Mouse (Mus musculus) CH12.LX (cell line): ENCODE data around the gene Gm20388. TPM values are rescaled to one million over a fixed set of nuclear protein-coding genes. Genes with fewer than 3 reads are reported as not detected.

Source experiments
- DNase-seq: peaks from one replicate; pipeline ENCODE4 v3.0.0-alpha.2; 2013; ENCODE audit errors: extremely low read depth
- H3K27ac ChIP-seq: 2 replicates; pipeline ENCODE4 v1.5.1; 2012; ENCODE audit warnings: low read depth, mild to moderate bottlenecking, control low read depth, moderate library complexity; ENCODE audit not compliant: insufficient read depth
- H3K27me3 ChIP-seq: replicated peaks from 2 replicates; pipeline ENCODE3; 2012; ENCODE audit warnings: inconsistent platforms
- H3K36me3 ChIP-seq, 2 experiments: replicated peaks in 1 of 2; 2 replicates each; pipeline versions ENCODE3 to v1.6.1; 2012; ENCODE audit warnings: inconsistent platforms in 1 of 2, low read length in 1 of 2, mild to moderate bottlenecking in 1 of 2, mixed read lengths in 1 of 2, moderate library complexity in 1 of 2; ENCODE audit not compliant: control insufficient read depth in 1 of 2, insufficient read depth in 1 of 2
- H3K4me1 ChIP-seq, 2 experiments: 2 replicates each; pipeline ENCODE4 v1.6.1; 2012; ENCODE audit warnings: inconsistent platforms in 1 of 2, moderate library complexity in 1 of 2; ENCODE audit not compliant: insufficient read depth in 2 of 2, control insufficient read depth in 1 of 2
- H3K4me2 ChIP-seq: 2 replicates; pipeline ENCODE4 v1.6.1; 2012; ENCODE audit warnings: low read depth, mild to moderate bottlenecking, control low read depth; ENCODE audit not compliant: poor library complexity, insufficient read depth, severe bottlenecking
- H3K4me3 ChIP-seq, 3 experiments: fragments of 150-350 bp in 1 of 3; sonication (generic) in 1 of 3; replicated peaks in 1 of 3; 2 replicates each; pipeline versions ENCODE3 to v1.5.1; 2011 to 2012; ENCODE audit warnings: low read depth in 2 of 3, low read length in 2 of 3, mild to moderate bottlenecking in 2 of 3, moderate library complexity in 2 of 3, control low read depth in 1 of 3, improper control_type of control experiment in 1 of 3, inconsistent platforms in 1 of 3, mixed read lengths in 1 of 3; ENCODE audit not compliant: poor library complexity in 1 of 3
- H3K79me2 ChIP-seq: replicated peaks from 2 replicates; pipeline ENCODE4 v1.6.1; 2012; ENCODE audit warnings: mild to moderate bottlenecking, moderate library complexity; ENCODE audit not compliant: control insufficient read depth, poor library complexity, insufficient read depth, severe bottlenecking; ENCODE audit errors: extremely low read depth
- H3K9ac ChIP-seq: 2 replicates; pipeline ENCODE4 v1.6.1; 2012; ENCODE audit warnings: low read depth, mild to moderate bottlenecking, control low read depth, moderate library complexity; ENCODE audit not compliant: insufficient read depth
- H3K9me3 ChIP-seq: replicated peaks from 2 replicates; pipeline ENCODE3; 2012; ENCODE audit warnings: low read length, inconsistent platforms, mixed read lengths
- CHD2 ChIP-seq: IDR thresholded peaks from 2 replicates; pipeline ENCODE4 v1.6.1; 2011; ENCODE audit warnings: low read length, improper control_type of control experiment
- CTCF ChIP-seq, 2 experiments: IDR thresholded peaks in 1 of 2; conservative IDR thresholded peaks in 1 of 2; 2 replicates each; pipeline ENCODE4 v1.5.1; 2011 to 2012; ENCODE audit warnings: low read depth in 2 of 2, low read length in 2 of 2, improper control_type of control experiment in 1 of 2, inconsistent platforms in 1 of 2, mild to moderate bottlenecking in 1 of 2, moderate library complexity in 1 of 2
- ELF1 ChIP-seq: IDR thresholded peaks from 2 replicates; pipeline ENCODE4 v1.6.1; 2014; ENCODE audit warnings: low read depth, mild to moderate bottlenecking, inconsistent platforms, low read length, improper control_type of control experiment
- IRF4 ChIP-seq: IDR thresholded peaks from 2 replicates; pipeline ENCODE4 v1.6.1; 2014; ENCODE audit warnings: low read depth, mild to moderate bottlenecking, inconsistent platforms, low read length, improper control_type of control experiment
- KAT2A ChIP-seq: IDR thresholded peaks from 2 replicates; pipeline ENCODE4 v1.6.1; 2012; ENCODE audit warnings: low read length, improper control_type of control experiment, inconsistent platforms; ENCODE audit not compliant: insufficient replicate concordance
- MAX ChIP-seq: IDR thresholded peaks from 2 replicates; pipeline ENCODE4 v1.6.1; 2011; ENCODE audit warnings: low read length, improper control_type of control experiment
- MAZ ChIP-seq: IDR thresholded peaks from 2 replicates; pipeline ENCODE4 v1.6.1; 2012; ENCODE audit warnings: low read depth, mild to moderate bottlenecking, inconsistent platforms, low read length, improper control_type of control experiment, moderate library complexity
- MXI1 ChIP-seq: IDR thresholded peaks from 2 replicates; pipeline ENCODE4 v1.6.1; 2011; ENCODE audit warnings: mild to moderate bottlenecking, low read depth, low read length, improper control_type of control experiment
- NELFE ChIP-seq: IDR thresholded peaks from 2 replicates; pipeline ENCODE4 v1.6.1; 2011; ENCODE audit warnings: low read depth, low read length, improper control_type of control experiment
- NRF1 ChIP-seq: IDR thresholded peaks from 2 replicates; pipeline ENCODE4 v1.6.1; 2014; ENCODE audit warnings: low read depth, mild to moderate bottlenecking, inconsistent platforms, low read length, improper control_type of control experiment, moderate library complexity
- PAX5 ChIP-seq: IDR thresholded peaks from 2 replicates; pipeline ENCODE4 v1.6.1; 2012; ENCODE audit warnings: low read length, inconsistent platforms, mixed read lengths
- RAD21 ChIP-seq: IDR thresholded peaks from 2 replicates; pipeline ENCODE4 v1.6.1; 2011; ENCODE audit warnings: low read depth, mild to moderate bottlenecking, low read length, improper control_type of control experiment, moderate library complexity
- RCOR1 ChIP-seq: conservative IDR thresholded peaks from 2 replicates; pipeline ENCODE4 v1.6.1; 2012; ENCODE audit warnings: low read depth, mild to moderate bottlenecking, inconsistent platforms, low read length, improper control_type of control experiment
- TBP ChIP-seq: conservative IDR thresholded peaks from 2 replicates; pipeline ENCODE4 v1.6.1; 2011; ENCODE audit warnings: low read depth, low read length, improper control_type of control experiment
- TCF12 ChIP-seq: IDR thresholded peaks from 2 replicates; pipeline ENCODE4 v1.6.1; 2014; ENCODE audit warnings: low read depth, mild to moderate bottlenecking, inconsistent platforms, low read length, improper control_type of control experiment
- UBTF ChIP-seq: IDR thresholded peaks from 2 replicates; pipeline ENCODE4 v1.6.1; 2012; ENCODE audit warnings: low read depth, mild to moderate bottlenecking, inconsistent platforms, low read length, improper control_type of control experiment, moderate library complexity
- USF2 ChIP-seq: conservative IDR thresholded peaks from 2 replicates; pipeline ENCODE4 v1.6.1; 2011; ENCODE audit warnings: low read depth, low read length, improper control_type of control experiment
- ZKSCAN1 ChIP-seq: IDR thresholded peaks from 2 replicates; pipeline ENCODE4 v1.6.1; 2012; ENCODE audit warnings: low read depth, inconsistent platforms, low read length, improper control_type of control experiment, borderline replicate concordance
- ZMIZ1 ChIP-seq: IDR thresholded peaks from 2 replicates; pipeline ENCODE4 v1.6.1; 2012; ENCODE audit warnings: low read depth, mild to moderate bottlenecking, inconsistent platforms, low read length, improper control_type of control experiment
- dilution Hi-C: fragments of 300-500 bp; cut with MboI; formaldehyde crosslinking; loops from 2 replicates; pipeline ENCODE4 v1.14.3; 2020; ENCODE audit warnings: low sequenced_read_pairs; ENCODE audit not compliant: extremely low pct_unique_long_range_greater_than_20kb, extremely low pct_ligation_motif_present
- in situ Hi-C: fragments of 300-500 bp; cut with MboI; formaldehyde crosslinking; loops from 3 replicates; pipeline ENCODE4 v1.14.3; 2019; ENCODE audit warnings: low sequenced_read_pairs, low pct_ligation_motif_present, low pct_unique_long_range_greater_than_20kb, mixed read lengths
- polyA plus RNA-seq: library from polyadenylated mRNA; unstranded; fragments of >175 nt; gene quantifications from 2 replicates; pipeline ENCODE4 v1.2.1, GENCODE M21; 2012; ENCODE audit warnings: low read depth; ENCODE audit not compliant: insufficient read length
- total RNA-seq, 2 experiments: library from RNA; depleted of rRNA; stranded (reverse); fragments of 300-350 nt in 1 of 2; fragments of >200 nt in 1 of 2; gene quantifications; 2 replicates each; pipeline ENCODE4 v1.2.3; 2012 to 2014

Gene Gm20388
- total and polyA plus RNA-seq, 3 experiments = 14.8 to 26.3 (median 22.2) TPM

DNA sequence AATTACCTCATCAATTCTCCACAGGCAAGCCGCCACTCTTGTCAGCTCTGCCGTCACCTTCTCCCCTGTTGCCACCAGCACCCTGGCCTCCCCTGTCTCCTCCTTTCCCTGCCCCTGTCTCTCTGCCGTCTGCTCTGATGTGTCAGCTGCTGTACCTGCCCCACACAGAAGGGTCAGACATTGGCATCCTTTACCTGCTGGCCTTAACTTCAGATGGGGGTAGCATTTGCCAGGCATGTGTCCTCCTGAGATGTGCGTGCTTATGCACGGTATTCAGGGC lies 2883.5 kb downstream of the Gm20388 start:
- Histone ChIP-seq H3K27ac (no peak overlapping the region), H3K4me2 (no peak overlapping the region), H3K9me3 (no peaks in the 10 kb centered on the region), H3K4me3 (no peak overlapping the region), H3K9ac (no peak overlapping the region), H3K4me1 (peaks cover under 1 to 7% of the 10 kb centered on the region in 2 experiments; a peak in 1 of 4 replicates), H3K36me3 (peaks cover 0 to 50% of the 10 kb centered on the region in 2 experiments), H3K27me3 (no peaks in the 10 kb centered on the region), H3K79me2 (no peaks in the 10 kb centered on the region)
- DNase-seq = no peak
- no peak for TF ChIP-seq KAT2A
- TF ChIP-seq CTCF (conservative IDR thresholded peaks at IDR 0.05 in 1 of 2, IDR thresholded peaks at IDR 0.05 in 1 of 2; ENCODE audit: low read depth in 2 of 2, low read length in 2 of 2) = no peak
- TF ChIP-seq RCOR1 = no peak
- no peak for TF ChIP-seq UBTF
- TF ChIP-seq NELFE = no peak
- dilution Hi-C loops (no loop called here), in situ Hi-C loops (no loop called here)

- Histone ChIP-seq H3K27ac (no peak overlapping the region), H3K9me3 (no peaks in the 10 kb centered on the region), H3K36me3 (peaks cover 10 to 44% of the 10 kb centered on the region in 2 experiments), H3K79me2 (no peaks in the 10 kb centered on the region), H3K4me2 (no peak overlapping the region), H3K4me1 (peaks cover 7 to 29% of the 10 kb centered on the region in 2 experiments), H3K9ac (no peak overlapping the region), H3K4me3 (no peak overlapping the region), H3K27me3 (no peaks in the 10 kb centered on the region)
- no peak for TF ChIP-seq IRF4
- no peak for TF ChIP-seq USF2
- no peak for TF ChIP-seq TCF12
- TF ChIP-seq MXI1 = no peak
- no peak for TF ChIP-seq NELFE
- no peak for TF ChIP-seq RAD21
- no peak for TF ChIP-seq TBP
- no peak for TF ChIP-seq ZKSCAN1
- TF ChIP-seq MAZ = no peak
- no peak for TF ChIP-seq PAX5
- no peak for TF ChIP-seq NRF1
- TF ChIP-seq UBTF = no peak
- TF ChIP-seq CHD2 = no peak
- no peak for TF ChIP-seq MAX
- TF ChIP-seq ELF1 = no peak
- no peak for TF ChIP-seq ZMIZ1
- DNase-seq = no peak
- dilution Hi-C loops (no loop called here), in situ Hi-C loops (no loop called here)
These were observed 2893.5 kb downstream of the Gm20388 start for GRCm38 (mm10) chr8:122803906-122804761.
